ENCODE assay signal across 23 mouse cellular contexts in genomic region chr8:128035672-128036071, GRCm38 (mm10).
A peak's percentile ranks its signal among the peaks of the same experiment; 100 is the strongest.
DNase-seq lines count a peak whose midpoint lies in the region; TF ChIP-seq lines count a peak whose summit lies in the region.
"Had no signal": no experiment of that assay in that cellular context is flagged by ENCODE, and none has a peak within 500 bp of the region (broad histone marks: within the 10 kb centered on the region; RNA-seq: fewer than 3 reads in every experiment).

No protein-coding gene starts in this region.

- no peak for TF ChIP-seq POLR2A in brain, embryonic 14.5 days (IDR thresholded peaks at IDR 0.05; ENCODE audit: borderline replicate concordance, extremely low read depth, insufficient read depth, insufficient read length, poor library complexity, severe bottlenecking)

- H3K36me3 ChIP-seq in macrophage (ENCODE audit: inconsistent target), result no peaks in the 10 kb centered on the region
- H3K36me3 ChIP-seq: forebrain, embryonic 10.5 days; heart, embryonic 15.5 days; limb, embryonic 13.5 days; liver, embryonic 13.5 days had no signal

- intact Hi-C loops in heart, postnatal 10 days (cut with DNase I), result no loop called here
- intact Hi-C loops in left cerebral cortex, adult 2 months (cut with DNase I), result no loop called here

- no peak for TF ChIP-seq CTCF in left cerebral cortex, adult 2 months (IDR thresholded peaks at IDR 0.05)
- TF ChIP-seq CTCF in brain, embryonic 14.5 days (IDR thresholded peaks at IDR 0.05; ENCODE audit: borderline replicate concordance, extremely low read depth, insufficient read depth, insufficient read length), result no peak

- no peak overlapping the region for H3K4me3 ChIP-seq in left cerebral cortex, adult 2 months
- H3K4me3 ChIP-seq in macrophage (ENCODE audit: inconsistent target), result no peak overlapping the region
- H3K4me3 ChIP-seq: forebrain, embryonic 10.5 days; gastrocnemius, adult 2 months; heart, adult 2 months; heart, embryonic 15.5 days; limb, embryonic 13.5 days; liver, embryonic 13.5 days; myocyte had no signal

- no peak overlapping the region for H3K27ac ChIP-seq in left cerebral cortex, adult 2 months
- peak overlapping the region; percentile 78 for H3K27ac ChIP-seq in macrophage
- H3K27ac ChIP-seq: forebrain, embryonic 10.5 days; gastrocnemius, adult 2 months; heart, adult 2 months; heart, embryonic 15.5 days; limb, embryonic 13.5 days; liver, embryonic 13.5 days had no signal

- 11% methylated on average over 3 of the region's 3 CpGs for WGBS in macrophage (ENCODE audit: missing documents)

- no peaks in the 10 kb centered on the region for H3K79me2 ChIP-seq in macrophage (ENCODE audit: inconsistent target)

- DNase-seq in heart, adult 11 months, result peak; percentile 95
- DNase-seq in heart, postnatal 10 days, result no peak
- DNase-seq in left cerebral cortex, adult 9 months (ENCODE audit: low spot score in 2 of 2), result peak; percentile 4 to 17
- DNase-seq in left cerebral cortex, adult 2 months (ENCODE audit: extremely low spot score in 1 of 2, low spot score in 2 of 2), result no peak
- DNase-seq in brain, embryonic 14.5 days (ENCODE audit: low read depth), result peak; percentile 22
- no peak for DNase-seq in cerebellum, postnatal 14 days
- no peak for DNase-seq in c-Kit-positive CD71-positive TER-119-positive erythroid progenitor cells, embryonic 14.5 days (ENCODE audit: low spot score)
- DNase-seq: adrenal gland, postnatal 25 days; cerebellum, adult 9-10 months; forebrain, postnatal 0 days; gastrocnemius, adult 2 months; kidney, adult 8-10 months; kidney, postnatal 36 days; liver, embryonic 13.5 days; lung, embryonic 14.5 days; midbrain, embryonic 14.5 days; thymus, postnatal 36 days had no signal

Comparison
In these comparisons a context has a peak if more than half of its experiments do, and no peak if none do; other contexts are left out.
1. DNase-seq: peak in heart, adult 11 months (single experiment), left cerebral cortex, adult 9 months (2 of 2) and brain, embryonic 14.5 days (single experiment); none in heart, postnatal 10 days (0 of 2), left cerebral cortex, adult 2 months (0 of 2), cerebellum, postnatal 14 days (0 of 2) and c-Kit-positive CD71-positive TER-119-positive erythroid progenitor cells, embryonic 14.5 days (single experiment).